Mouse (Mus musculus) small intestine, adult 2 months (tissue): ENCODE data around the gene Sp2. TPM values are rescaled to one million over a fixed set of nuclear protein-coding genes. Genes with fewer than 3 reads are reported as not detected.

Experiments
- H3K27ac ChIP-seq: fragments of 200-500 bp; 2 replicates; pipeline ENCODE4 v1.5.1; 2012; ENCODE audit warnings: low read depth, low read length, control low read depth, inconsistent platforms; ENCODE audit not compliant: insufficient read depth
- H3K27me3 ChIP-seq: fragments of 200-500 bp; 2 replicates; pipeline ENCODE4 v1.6.1; 2012; ENCODE audit warnings: mild to moderate bottlenecking, moderate library complexity, low read length, inconsistent platforms; ENCODE audit not compliant: control insufficient read depth, insufficient read depth
- H3K36me3 ChIP-seq: fragments of 200-500 bp; 2 replicates; pipeline ENCODE4 v1.6.1; 2012; ENCODE audit warnings: mild to moderate bottlenecking, low read length, control low read depth, inconsistent platforms; ENCODE audit not compliant: control insufficient read depth, insufficient read depth
- H3K4me1 ChIP-seq: fragments of 200-500 bp; 2 replicates; pipeline ENCODE4 v1.6.1; 2012; ENCODE audit warnings: low read length, inconsistent platforms, mixed read lengths; ENCODE audit not compliant: control insufficient read depth, insufficient read depth, insufficient read length
- H3K4me3 ChIP-seq: fragments of 200-500 bp; 2 replicates; pipeline ENCODE4 v1.5.1; 2012; ENCODE audit warnings: low read depth, mild to moderate bottlenecking, control low read depth, inconsistent platforms, low read length, moderate library complexity
- CTCF ChIP-seq: fragments of 200-500 bp; IDR thresholded peaks from 2 replicates; pipeline ENCODE4 v1.5.1; 2012; ENCODE audit warnings: low read depth, mild to moderate bottlenecking, control low read depth, inconsistent platforms, low read length, moderate library complexity, mixed read lengths; ENCODE audit not compliant: insufficient replicate concordance, insufficient read length; ENCODE audit errors: extremely low read depth
- POLR2A ChIP-seq: fragments of 200-500 bp; IDR thresholded peaks from 2 replicates; pipeline ENCODE4 v1.6.1; 2012; ENCODE audit warnings: low read depth, mild to moderate bottlenecking, control low read depth, inconsistent platforms, low read length, moderate library complexity
- WGBS: fragments of 180-500 bp; shearing (Covaris S2); methylation state at CpG from one replicate; pipeline ENCODE4 v1.1.7; 2018; 5-methylcytosine and 5-hydroxymethylcytosine counted together
- polyA plus RNA-seq: library from polyadenylated mRNA; depleted of rRNA; stranded (reverse); fragments of >200 nt; gene quantifications from 2 replicates; pipeline ENCODE4 v1.2.3, GENCODE M21; 2012

Sp2 gene
- polyA plus RNA-seq, 1 experiment, result 20.1 TPM

- Histone ChIP-seq H3K27me3 (peaks cover 26% of the 10 kb centered on the region), H3K4me1 (no peaks in the 10 kb centered on the region), H3K4me3 (no peak overlapping the region), H3K27ac (no peak overlapping the region), H3K36me3 (no peaks in the 10 kb centered on the region)
- 57% methylated on average over 9 of the region's 9 CpGs for WGBS
- no peak for TF ChIP-seq CTCF
- TF ChIP-seq POLR2A, result no peak
Measured at GRCm38 (mm10) chr11:97007093-97007794, 24.5 kb upstream of the Sp2 start.

- TF ChIP-seq POLR2A (no peak), CTCF (no peak)
- Histone ChIP-seq H3K4me1 (no peaks in the 10 kb centered on the region), H3K36me3 (no peaks in the 10 kb centered on the region), H3K27me3 (0 out of 2 replicates have a peak, but pooled peaks cover 17% of the 10 kb centered on the region), H3K27ac (no peak overlapping the region), H3K4me3 (no peak overlapping the region)
- 39% methylated on average over 5 of the region's 5 CpGs for WGBS
Measured at GRCm38 (mm10) chr11:97003170-97003569, 20.4 kb upstream of the Sp2 start.

- Histone ChIP-seq H3K27me3 (peaks cover 17% of the 10 kb centered on the region), H3K4me3 (peak overlapping the region; percentile 47), H3K4me1 (peaks cover 11% of the 10 kb centered on the region), H3K27ac (no peak overlapping the region), H3K36me3 (no peaks in the 10 kb centered on the region)
- 6% methylated on average over 29 of the region's 30 CpGs for WGBS
- no peak for TF ChIP-seq CTCF
- no peak for TF ChIP-seq POLR2A
Measured at GRCm38 (mm10) chr11:96997380-96997956, 14.7 kb upstream of the Sp2 start.

- Histone ChIP-seq H3K4me1 (peaks cover 11% of the 10 kb centered on the region), H3K4me3 (peak overlapping the region; percentile 47), H3K27me3 (peaks cover 17% of the 10 kb centered on the region), H3K36me3 (no peaks in the 10 kb centered on the region), H3K27ac (no peak overlapping the region)
- no peak for TF ChIP-seq CTCF
- TF ChIP-seq POLR2A, result no peak
- 21% methylated on average over 17 of the region's 17 CpGs for WGBS
Measured at GRCm38 (mm10) chr11:96996773-96997379, 14.1 kb upstream of the Sp2 start.

- Histone ChIP-seq H3K36me3 (no peaks in the 10 kb centered on the region), H3K4me3 (no peak overlapping the region), H3K27me3 (peaks cover 16% of the 10 kb centered on the region), H3K27ac (no peak overlapping the region), H3K4me1 (peaks cover 11% of the 10 kb centered on the region)
- TF ChIP-seq POLR2A, result no peak
- TF ChIP-seq CTCF, result no peak
- WGBS, result 77% methylated on average over 15 of the region's 15 CpGs
Measured at GRCm38 (mm10) chr11:96995836-96996772, 13.3 kb upstream of the Sp2 start.

- H3K27me3 ChIP-seq, result peaks cover 14% of the 10 kb centered on the region
- H3K4me3 ChIP-seq, result no peak overlapping the region
- TF ChIP-seq POLR2A (no peak), CTCF (no peak)
- WGBS, result 65% methylated on average over 5 of the region's 5 CpGs
- H3K36me3 ChIP-seq, result no peaks in the 10 kb centered on the region
- H3K27ac ChIP-seq, result no peak overlapping the region
- H3K4me1 ChIP-seq, result peaks cover 11% of the 10 kb centered on the region
Measured at GRCm38 (mm10) chr11:96995031-96995430, 12.3 kb upstream of the Sp2 start.
